Mouse (Mus musculus) liver (tissue): ENCODE data around the gene Aox4.

Experiments used
- DNase-seq: peaks from one replicate; pipeline ENCODE4 v3.0.0-alpha.2; 2020; ENCODE audit warnings: mixed read lengths

The Aox4 gene

GRCm38 (mm10) chr1:58210203-58210602 lies at the start of gene Aox4:
TSS of gene Aox4 (plus strand) at chr1:58210397.
- DNase-seq = no peak

- no peak for DNase-seq
Observed at GRCm38 (mm10) chr1:58169893-58170292, 40.3 kb upstream of the Aox4 start.

- DNase-seq = no peak
Observed at GRCm38 (mm10) chr1:58188514-58189175, 21.6 kb upstream of the Aox4 start.

- DNase-seq = no peak
Observed at GRCm38 (mm10) chr1:58194317-58194716, 15.9 kb upstream of the Aox4 start.

GRCm38 (mm10) chr1:58194988-58195387 lies 15.2 kb upstream of the Aox4 start:
- no peak for DNase-seq

- peak; percentile 26 for DNase-seq
Observed at GRCm38 (mm10) chr1:58195541-58195940, 14.7 kb upstream of the Aox4 start.

- no peak for DNase-seq
Observed at GRCm38 (mm10) chr1:58197023-58197422, 13.2 kb upstream of the Aox4 start.

- DNase-seq = no peak
Observed at GRCm38 (mm10) chr1:58198386-58198785, 11.8 kb upstream of the Aox4 start.

- no peak for DNase-seq
Observed at GRCm38 (mm10) chr1:58212805-58213204, 2.6 kb downstream of the Aox4 start.

GRCm38 (mm10) chr1:58213838-58214237 lies 3.6 kb downstream of the Aox4 start:
- no peak for DNase-seq

- no peak for DNase-seq
Observed at GRCm38 (mm10) chr1:58215353-58215752, 5.2 kb downstream of the Aox4 start.

- no peak for DNase-seq
Observed at GRCm38 (mm10) chr1:58215956-58216532, 5.8 kb downstream of the Aox4 start.

- DNase-seq = no peak
Observed at GRCm38 (mm10) chr1:58221070-58221469, 10.9 kb downstream of the Aox4 start.

GRCm38 (mm10) chr1:58221879-58222278 lies 11.7 kb downstream of the Aox4 start:
- DNase-seq = no peak

GRCm38 (mm10) chr1:58228086-58228485 lies 17.9 kb downstream of the Aox4 start:
- no peak for DNase-seq

- no peak for DNase-seq
Observed at GRCm38 (mm10) chr1:58228916-58229315, 18.7 kb downstream of the Aox4 start.

- no peak for DNase-seq
Observed at GRCm38 (mm10) chr1:58229774-58230173, 19.6 kb downstream of the Aox4 start.

- DNase-seq = no peak
Observed at GRCm38 (mm10) chr1:58230542-58230941, 20.3 kb downstream of the Aox4 start.

GRCm38 (mm10) chr1:58235405-58235804 lies 25.2 kb downstream of the Aox4 start:
- DNase-seq = no peak

GRCm38 (mm10) chr1:58237527-58238299 lies 27.5 kb downstream of the Aox4 start:
- no peak for DNase-seq

- no peak for DNase-seq
Observed at GRCm38 (mm10) chr1:58238440-58238839, 28.2 kb downstream of the Aox4 start.

GRCm38 (mm10) chr1:58238961-58239360 lies 28.8 kb downstream of the Aox4 start:
- DNase-seq = no peak

GRCm38 (mm10) chr1:58240347-58240746 lies 30.1 kb downstream of the Aox4 start:
- DNase-seq = no peak

GRCm38 (mm10) chr1:58244487-58244886 lies 34.3 kb downstream of the Aox4 start:
- DNase-seq = no peak
